Mouse (Mus musculus): ENCODE measurements around the gene Myo6. TPM values are rescaled to one million over a fixed set of nuclear protein-coding genes. Genes with fewer than 3 reads are reported as not detected.
A peak's percentile ranks its signal among the peaks of the same experiment; 100 is the strongest.

Myo6 gene
- total and polyA plus RNA-seq, 3 experiments = 6.0 to 39.5 (median 11.0) TPM

- peak overlapping the region; percentile 64 for H3K4me2 ChIP-seq (ENCODE audit: insufficient read depth, low read depth, poor library complexity, severe bottlenecking)
- in situ Hi-C loops (cut with MboI; ENCODE audit: low pct_ligation_motif_present, low pct_unique_long_range_greater_than_20kb, low sequenced_read_pairs) (no loop called here), dilution Hi-C loops (cut with MboI; ENCODE audit: extremely low pct_ligation_motif_present, extremely low pct_unique_long_range_greater_than_20kb, low sequenced_read_pairs) (no loop called here)
Observed at GRCm38 (mm10) chr9:80351295-80351677, 186.5 kb downstream of the Myo6 start.

DNA sequence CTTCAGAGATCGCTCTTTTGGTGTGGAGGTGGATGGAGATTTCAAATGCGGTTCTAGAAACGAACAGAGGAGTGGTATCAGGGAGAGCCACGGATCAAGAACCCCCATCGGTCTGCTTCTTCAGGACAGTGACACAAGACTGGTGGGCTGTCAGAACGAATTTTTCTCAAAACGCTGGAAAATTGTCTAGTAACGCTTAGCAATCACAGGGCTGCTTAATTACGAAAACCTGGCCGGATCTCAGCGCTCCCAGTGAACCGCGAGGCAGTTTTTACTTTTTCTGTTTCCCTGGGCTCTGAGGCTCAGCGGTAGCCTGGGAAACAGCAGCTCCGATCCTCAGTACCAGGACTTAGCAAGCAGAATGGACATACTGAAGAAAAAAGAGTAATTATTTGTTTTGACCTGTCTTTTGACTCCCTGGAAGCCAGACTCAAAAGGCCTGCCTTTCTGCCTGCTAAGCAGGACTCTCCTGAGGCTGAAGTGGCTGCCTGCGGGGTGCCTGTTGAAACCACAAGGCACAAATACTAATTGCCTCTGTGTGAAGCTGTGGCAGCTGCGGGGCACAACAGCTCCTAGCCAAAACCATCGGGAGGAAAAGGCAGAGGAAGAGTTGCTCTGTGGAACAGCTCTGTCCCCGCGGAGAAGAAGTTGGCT is 187.0 kb downstream of the Myo6 start:
- Histone ChIP-seq H3K9me3 (replicated peaks; ENCODE audit: low read length) (no peaks in the 10 kb centered on the region), H3K79me2 (replicated peaks; ENCODE audit: control insufficient read depth, extremely low read depth, insufficient read depth, poor library complexity, severe bottlenecking) (no peaks in the 10 kb centered on the region), H3K27me3 (replicated peaks) (no peaks in the 10 kb centered on the region), H3K4me1 (ENCODE audit: control insufficient read depth in 1 of 2, insufficient read depth in 2 of 2) (peaks cover 4 to 36% of the 10 kb centered on the region in 2 experiments; a peak in 3 of 4 replicates), H3K36me3 (replicated peaks in 1 of 2; ENCODE audit: control insufficient read depth in 1 of 2, insufficient read depth in 1 of 2, low read length in 1 of 2) (no peaks in the 10 kb centered on the region), H3K27ac (ENCODE audit: insufficient read depth, low read depth) (no peak overlapping the region), H3K4me3 (replicated peaks in 1 of 3; ENCODE audit: low read depth in 2 of 3, low read length in 2 of 3, poor library complexity in 1 of 3) (no peak overlapping the region), H3K4me2 (ENCODE audit: insufficient read depth, low read depth, poor library complexity, severe bottlenecking) (no peak overlapping the region), H3K9ac (ENCODE audit: insufficient read depth, low read depth) (no peak overlapping the region)
- DNase-seq (ENCODE audit: extremely low read depth) = no peak
- dilution Hi-C loops (cut with MboI; ENCODE audit: extremely low pct_ligation_motif_present, extremely low pct_unique_long_range_greater_than_20kb, low sequenced_read_pairs) (no loop called here), in situ Hi-C loops (cut with MboI; ENCODE audit: low pct_ligation_motif_present, low pct_unique_long_range_greater_than_20kb, low sequenced_read_pairs) (no loop called here)
- no peak for TF ChIP-seq TCF12 (IDR thresholded peaks at IDR 0.05; ENCODE audit: low read depth, low read length)
- TF ChIP-seq BHLHE40 (IDR thresholded peaks at IDR 0.05; ENCODE audit: low read depth, low read length) = no peak
- TF ChIP-seq POLR2AphosphoS2 (IDR thresholded peaks at IDR 0.05; ENCODE audit: low read depth, low read length) = no peak
- TF ChIP-seq SMC3 (IDR thresholded peaks at IDR 0.05; ENCODE audit: low read depth, low read length) = no peak
- TF ChIP-seq MAFK (IDR thresholded peaks at IDR 0.05; ENCODE audit: insufficient replicate concordance, low read length) = no peak
- no peak for TF ChIP-seq NELFE (IDR thresholded peaks at IDR 0.05; ENCODE audit: low read depth, low read length)
- no peak for TF ChIP-seq CHD2 (IDR thresholded peaks at IDR 0.05; ENCODE audit: low read length)
- no peak for TF ChIP-seq NRF1 (IDR thresholded peaks at IDR 0.05; ENCODE audit: low read depth, low read length)
- TF ChIP-seq PAX5 (IDR thresholded peaks at IDR 0.05; ENCODE audit: low read length) = no peak
- no peak for TF ChIP-seq MAX (IDR thresholded peaks at IDR 0.05; ENCODE audit: low read length)
- TF ChIP-seq IRF4 (IDR thresholded peaks at IDR 0.05; ENCODE audit: low read depth, low read length) = no peak
- TF ChIP-seq CHD1 (IDR thresholded peaks at IDR 0.05; ENCODE audit: low read depth, low read length) = no peak
- no peak for TF ChIP-seq MYC (IDR thresholded peaks at IDR 0.05; ENCODE audit: low read depth, low read length)
- TF ChIP-seq ETS1 (conservative IDR thresholded peaks at IDR 0.05; ENCODE audit: low read depth, low read length) = no peak
- TF ChIP-seq RCOR1 (conservative IDR thresholded peaks at IDR 0.05; ENCODE audit: low read depth, low read length) = no peak

More at GRCm38 (mm10) chr9:80351295-80351677, 186.5 kb downstream of the Myo6 start:
- DNase-seq (ENCODE audit: extremely low read depth) = no peak
- no peaks in the 10 kb centered on the region for H3K27me3 ChIP-seq (replicated peaks)
- no peaks in the 10 kb centered on the region for H3K79me2 ChIP-seq (replicated peaks; ENCODE audit: control insufficient read depth, extremely low read depth, insufficient read depth, poor library complexity, severe bottlenecking)
- no peak overlapping the region for H3K9ac ChIP-seq (ENCODE audit: insufficient read depth, low read depth)
- no peaks in the 10 kb centered on the region for H3K9me3 ChIP-seq (replicated peaks; ENCODE audit: low read length)
- H3K27ac ChIP-seq (ENCODE audit: insufficient read depth, low read depth) = no peak overlapping the region
- no peaks in the 10 kb centered on the region for H3K36me3 ChIP-seq (replicated peaks in 1 of 2; ENCODE audit: control insufficient read depth in 1 of 2, insufficient read depth in 1 of 2, low read length in 1 of 2)
- no peak overlapping the region for H3K4me3 ChIP-seq (replicated peaks in 1 of 3; ENCODE audit: low read depth in 2 of 3, low read length in 2 of 3, poor library complexity in 1 of 3)
- TF ChIP-seq JUN (IDR thresholded peaks at IDR 0.05; ENCODE audit: insufficient read depth, low read depth, low read length) (no peak), TBP (conservative IDR thresholded peaks at IDR 0.05; ENCODE audit: low read depth, low read length) (0 out of 2 replicates have a peak, but pooled peaks have one; percentile 1), KAT2A (IDR thresholded peaks at IDR 0.05; ENCODE audit: insufficient replicate concordance, low read length) (no peak), ETS1 (conservative IDR thresholded peaks at IDR 0.05; ENCODE audit: low read depth, low read length) (no peak), HCFC1 (IDR thresholded peaks at IDR 0.05; ENCODE audit: low read depth, low read length) (no peak), UBTF (IDR thresholded peaks at IDR 0.05; ENCODE audit: low read depth, low read length) (no peak), EP300 (IDR thresholded peaks at IDR 0.05; ENCODE audit: low read length) (peak; percentile 23; the same call in 1 of the 2 replicates)
- H3K4me1 ChIP-seq (ENCODE audit: control insufficient read depth in 1 of 2, insufficient read depth in 2 of 2) = peaks cover 4 to 36% of the 10 kb centered on the region in 2 experiments; a peak in 3 of 4 replicates

Measured in CH12.LX (cell line).